In the genomic region with DNA sequence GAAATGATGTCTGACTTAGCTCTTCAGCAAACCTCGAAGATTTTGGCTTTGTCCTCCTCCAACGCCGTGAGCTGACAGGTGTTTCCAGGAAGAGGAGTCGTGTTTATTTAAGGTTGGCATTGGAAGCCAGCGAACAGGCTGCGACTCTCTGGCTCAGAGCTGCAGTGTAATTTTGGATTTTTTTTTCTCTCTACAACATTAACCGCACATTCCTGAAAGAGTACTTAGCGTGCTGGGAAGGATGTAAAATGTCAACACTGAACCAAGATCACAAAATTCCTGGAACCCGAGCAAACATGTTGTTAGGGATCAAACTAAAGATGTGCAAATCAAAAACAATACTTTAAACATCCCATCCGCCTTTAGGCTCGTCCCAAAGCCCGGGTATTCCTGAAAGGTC, we compare ENCODE assay signal across 25 mouse cellular contexts.
DNase-seq lines count a peak whose midpoint lies in the region; ATAC-seq lines count a peak whose summit lies in the region.
"Had no signal": no experiment of that assay in that cellular context is flagged by ENCODE, and none has a peak within 500 bp of the region (broad histone marks: within the 10 kb centered on the region; RNA-seq: fewer than 3 reads in every experiment).

No protein-coding gene starts in this region.

- H3K27ac ChIP-seq in embryonic facial prominence, embryonic 13.5 days = peak overlapping the region; percentile 40; the same call in 1 of the 2 replicates
- H3K27ac ChIP-seq in embryonic facial prominence, embryonic 10.5 days (replicated peaks) = no peak overlapping the region
- H3K27ac ChIP-seq in lung, embryonic 16.5 days (ENCODE audit: low read length) = no peak overlapping the region
- H3K27ac ChIP-seq: forebrain, embryonic 10.5 days; heart, embryonic 13.5 days; hindbrain, embryonic 14.5 days; neural tube, embryonic 13.5 days had no signal

- H3K4me3 ChIP-seq in embryonic facial prominence, embryonic 13.5 days = no peak overlapping the region
- H3K4me3 ChIP-seq in embryonic facial prominence, embryonic 10.5 days = no peak overlapping the region
- H3K4me3 ChIP-seq in lung, embryonic 16.5 days (ENCODE audit: low read length) = no peak overlapping the region
- H3K4me3 ChIP-seq: forebrain, embryonic 10.5 days; heart, embryonic 13.5 days; neural tube, embryonic 13.5 days had no signal

- H3K9ac ChIP-seq in embryonic facial prominence, embryonic 13.5 days = no peak overlapping the region
- no peak overlapping the region for H3K9ac ChIP-seq in lung, embryonic 16.5 days (ENCODE audit: low read length)
- H3K9ac ChIP-seq: heart, embryonic 13.5 days; hindbrain, embryonic 14.5 days; neural tube, embryonic 13.5 days had no signal

- no peaks in the 10 kb centered on the region for H3K9me3 ChIP-seq in embryonic facial prominence, embryonic 13.5 days
- no peaks in the 10 kb centered on the region for H3K9me3 ChIP-seq in embryonic facial prominence, embryonic 10.5 days
- no peaks in the 10 kb centered on the region for H3K9me3 ChIP-seq in lung, embryonic 16.5 days (ENCODE audit: control insufficient read depth, low read length)
- H3K9me3 ChIP-seq: forebrain, embryonic 10.5 days; G1E; heart, embryonic 13.5 days; neural tube, embryonic 13.5 days had no signal

- H3K27me3 ChIP-seq in embryonic facial prominence, embryonic 13.5 days = no peaks in the 10 kb centered on the region
- H3K27me3 ChIP-seq in embryonic facial prominence, embryonic 10.5 days (replicated peaks; ENCODE audit: low read depth, poor library complexity, severe bottlenecking) = peaks cover 4% of the 10 kb centered on the region; the same call in 1 of the 2 replicates
- no peaks in the 10 kb centered on the region for H3K27me3 ChIP-seq in lung, embryonic 16.5 days (ENCODE audit: control insufficient read depth, insufficient read depth, low read depth, low read length)
- H3K27me3 ChIP-seq: neural tube, embryonic 13.5 days had no signal

- peaks cover 5% of the 10 kb centered on the region; the same call in 1 of the 2 replicates for H3K4me1 ChIP-seq in embryonic facial prominence, embryonic 13.5 days
- H3K4me1 ChIP-seq in embryonic facial prominence, embryonic 10.5 days = 0 out of 2 replicates have a peak, but pooled peaks cover 7% of the 10 kb centered on the region
- H3K4me1 ChIP-seq in lung, embryonic 16.5 days (replicated peaks; ENCODE audit: control insufficient read depth, insufficient read depth, low read length) = peaks cover 13% of the 10 kb centered on the region
- H3K4me1 ChIP-seq: heart, embryonic 13.5 days; neural tube, embryonic 13.5 days had no signal

- DNase-seq in embryonic facial prominence, embryonic 10.5 days (ENCODE audit: low spot score) = no peak
- no peak for DNase-seq in lung, postnatal 25 days (ENCODE audit: low spot score)
- DNase-seq in fibroblast of lung, adult 2 months (ENCODE audit: low read depth) = peak; percentile 18
- peak; percentile 7 for DNase-seq in lung, postnatal 36 days
- DNase-seq in layer of hippocampus, adult 11-12 months (ENCODE audit: low spot score) = no peak
- DNase-seq in left cerebral cortex, adult 8-10 months (ENCODE audit: low spot score in 2 of 2) = no peak
- DNase-seq: adrenal gland, postnatal 25 days; cerebellum, adult 18-20 months; cerebellum, postnatal 14 days; gastrocnemius, postnatal 10 days; heart, postnatal 10 days; left cerebral cortex, postnatal 4 days; retina, postnatal 1 day; right cerebral cortex, postnatal 14 days had no signal

- WGBS in embryonic facial prominence, embryonic 13.5 days = 56% methylated on average over 12 of the region's 12 CpGs
- 79% methylated on average over 12 of the region's 12 CpGs for WGBS in embryonic facial prominence, embryonic 10.5 days
- 12% methylated on average over 12 of the region's 12 CpGs for WGBS in lung, embryonic 16.5 days

- H3K36me3 ChIP-seq in embryonic facial prominence, embryonic 13.5 days = no peaks in the 10 kb centered on the region
- H3K36me3 ChIP-seq in embryonic facial prominence, embryonic 10.5 days (replicated peaks) = no peaks in the 10 kb centered on the region
- H3K36me3 ChIP-seq in lung, embryonic 16.5 days (ENCODE audit: control insufficient read depth, insufficient read depth, low read length) = no peaks in the 10 kb centered on the region
- H3K36me3 ChIP-seq: forebrain, embryonic 10.5 days; G1E; heart, embryonic 13.5 days; neural tube, embryonic 13.5 days had no signal

- ATAC-seq in embryonic facial prominence, embryonic 13.5 days (ENCODE audit: insufficient number of reproducible peaks, insufficient read depth, low FRiP score, low TSS enrichment, low read depth) = no peak
- no peak for ATAC-seq in lung, embryonic 16.5 days (ENCODE audit: low read depth)
- ATAC-seq: forebrain, embryonic 16.5 days; intestine, postnatal 0 days had no signal

- no peak overlapping the region for H3K4me2 ChIP-seq in embryonic facial prominence, embryonic 13.5 days
- peak overlapping the region; percentile 11; the same call in 1 of the 2 replicates for H3K4me2 ChIP-seq in lung, embryonic 16.5 days (ENCODE audit: low read depth, low read length)
- H3K4me2 ChIP-seq: heart, embryonic 13.5 days; hindbrain, embryonic 14.5 days; liver, embryonic 11.5 days; midbrain, embryonic 11.5 days; neural tube, embryonic 13.5 days had no signal

Comparison
In these comparisons a context has a peak if more than half of its experiments do, and no peak if none do; other contexts are left out.
1. DNase-seq: peak in fibroblast of lung, adult 2 months (single experiment) and lung, postnatal 36 days (single experiment); none in embryonic facial prominence, embryonic 10.5 days (single experiment), lung, postnatal 25 days (single experiment), layer of hippocampus, adult 11-12 months (single experiment) and left cerebral cortex, adult 8-10 months (0 of 2).